Mouse (Mus musculus) adrenal gland, postnatal 10 days (tissue): ENCODE results near the gene Gm28047. TPM values are rescaled to one million over a fixed set of nuclear protein-coding genes. Genes with fewer than 3 reads are reported as not detected.

Experiments used
- DNase-seq: peaks from one replicate; pipeline ENCODE4 v3.0.0; 2021; ENCODE audit warnings: mixed read lengths
- total RNA-seq, 2 experiments: library from RNA; stranded (reverse); gene quantifications; 2 replicates each; pipeline ENCODE4 v1.2.3; 2021

Gene Gm28047
- total RNA-seq, 2 experiments from 2014 or later: 1.5 TPM; not detected in 1

DNA sequence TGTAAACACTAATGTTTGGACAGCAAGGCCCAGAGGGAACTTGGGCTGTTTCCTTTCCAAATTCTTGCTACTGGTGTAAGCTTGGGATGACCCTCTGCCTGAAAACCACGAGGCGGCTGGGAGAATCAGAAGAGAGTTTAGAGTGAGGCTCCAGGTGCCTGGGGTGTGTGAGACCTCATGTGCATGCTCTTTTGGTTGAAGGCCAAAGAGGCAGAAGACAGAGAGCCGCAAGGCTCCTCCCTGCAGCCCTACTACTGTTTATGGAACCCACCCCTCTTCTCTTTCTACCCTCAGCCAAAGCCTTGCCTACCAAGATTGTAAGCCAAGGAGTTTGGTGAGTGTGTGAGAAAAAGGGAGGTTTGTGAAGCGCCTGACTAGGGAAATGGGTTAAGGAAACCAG lies 109.1 kb downstream of the Gm28047 start:
- DNase-seq: no peak

DNA sequence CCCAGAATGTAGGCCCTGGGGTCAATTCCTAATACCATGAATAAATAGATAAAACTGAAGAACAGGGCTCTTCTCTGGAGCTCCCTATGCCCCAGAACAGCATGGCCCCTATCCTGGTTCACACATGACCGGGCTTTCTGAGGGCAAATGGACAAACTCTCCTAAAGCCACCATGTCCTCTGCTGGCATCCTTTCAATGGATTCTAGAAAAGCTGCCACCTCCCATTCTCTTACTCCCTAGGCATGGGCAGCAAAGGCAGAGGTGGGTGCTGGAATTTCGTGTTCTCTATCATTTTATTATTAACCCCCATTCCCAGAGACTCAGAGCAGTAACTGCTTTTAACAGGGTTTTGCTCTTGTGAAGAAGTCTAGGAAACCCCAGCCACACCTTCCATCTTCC lies 109.6 kb downstream of the Gm28047 start:
- no peak for DNase-seq

DNA sequence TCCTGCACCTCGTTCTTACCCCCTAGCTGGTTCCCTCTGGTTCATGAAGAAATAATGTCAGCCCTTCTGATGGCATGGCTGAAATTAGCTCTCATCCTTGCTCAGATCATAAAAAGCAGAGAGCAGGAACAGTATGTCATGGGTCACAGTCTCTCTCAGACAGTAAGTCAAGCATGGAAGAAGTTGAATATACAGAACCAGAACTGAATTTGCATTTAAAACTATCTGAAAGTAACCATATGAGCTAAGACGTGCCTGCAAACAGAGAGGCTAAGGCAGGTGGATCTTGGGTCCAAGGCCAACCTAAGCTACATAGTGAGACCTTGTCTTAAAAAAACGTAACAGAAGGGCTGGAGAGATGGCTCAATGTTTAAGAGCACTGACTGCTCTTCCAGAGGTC lies 111.9 kb downstream of the Gm28047 start:
- no peak for DNase-seq

DNA sequence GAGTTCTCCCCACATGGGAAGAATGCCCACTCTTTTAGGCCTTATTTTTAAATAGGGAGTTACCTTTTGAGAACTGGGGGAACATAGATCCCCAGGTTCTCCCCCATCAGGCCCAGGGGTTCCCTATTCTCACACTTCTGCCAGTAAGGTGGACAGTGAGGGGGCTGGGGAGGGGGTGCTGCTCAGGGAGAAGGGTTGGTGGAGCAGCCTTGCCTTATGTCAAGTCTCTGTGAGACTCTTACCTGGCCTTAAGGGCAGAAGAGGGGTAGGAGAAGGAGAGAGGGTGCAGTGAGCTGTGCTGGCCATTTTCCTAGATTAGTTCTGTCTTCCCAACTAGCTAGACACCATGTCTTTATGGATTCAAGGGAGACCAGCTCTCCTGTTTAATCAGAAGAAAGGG lies 112.4 kb downstream of the Gm28047 start:
- DNase-seq: no peak

DNA sequence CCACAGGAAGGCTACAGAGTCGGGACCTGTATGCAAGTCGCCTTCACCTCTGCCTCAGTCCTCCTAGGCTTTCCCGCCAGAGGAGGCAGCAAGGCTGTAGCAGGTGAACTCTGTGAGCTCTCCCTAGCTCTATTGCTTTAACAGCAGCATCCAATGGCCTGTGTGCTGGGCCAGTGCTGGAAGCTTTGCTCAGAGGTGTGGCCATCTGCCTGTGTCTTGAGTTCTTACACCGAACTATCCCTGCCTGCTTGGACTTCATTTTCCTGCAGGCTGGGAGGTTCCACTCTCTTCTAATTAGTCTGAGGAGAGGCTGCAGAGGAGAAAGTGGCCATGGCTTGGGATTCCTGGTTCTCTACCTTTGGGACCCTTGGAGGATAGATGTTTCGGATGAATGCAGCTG lies 112.9 kb downstream of the Gm28047 start:
- DNase-seq: no peak

DNA sequence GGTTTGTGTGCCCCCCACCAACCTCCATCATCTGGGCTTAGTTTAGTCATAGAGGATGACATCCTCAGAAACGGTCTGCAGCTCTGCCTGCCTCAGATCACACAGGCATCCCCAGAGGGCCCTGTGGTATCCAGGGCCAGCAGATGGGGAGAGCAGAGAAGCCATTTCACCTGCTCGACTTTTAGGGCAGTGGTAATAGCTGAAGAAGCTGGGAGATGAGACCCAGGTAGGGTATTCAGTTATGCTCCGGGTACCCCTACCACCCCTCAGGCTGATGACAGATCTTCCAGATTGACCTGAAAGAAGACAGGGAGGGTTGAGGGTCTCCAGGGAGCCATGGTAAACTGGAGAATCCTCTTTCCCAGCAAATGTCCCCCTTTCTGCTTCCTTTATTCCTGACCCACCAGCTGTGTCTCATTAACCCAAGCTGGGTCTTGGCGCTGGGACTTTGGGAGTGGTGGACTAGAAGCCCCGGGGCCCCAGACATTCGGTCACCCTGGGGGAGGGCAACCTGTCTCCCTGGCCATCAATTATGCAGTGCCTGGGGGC lies 113.5 kb downstream of the Gm28047 start:
- DNase-seq: no peak

DNA sequence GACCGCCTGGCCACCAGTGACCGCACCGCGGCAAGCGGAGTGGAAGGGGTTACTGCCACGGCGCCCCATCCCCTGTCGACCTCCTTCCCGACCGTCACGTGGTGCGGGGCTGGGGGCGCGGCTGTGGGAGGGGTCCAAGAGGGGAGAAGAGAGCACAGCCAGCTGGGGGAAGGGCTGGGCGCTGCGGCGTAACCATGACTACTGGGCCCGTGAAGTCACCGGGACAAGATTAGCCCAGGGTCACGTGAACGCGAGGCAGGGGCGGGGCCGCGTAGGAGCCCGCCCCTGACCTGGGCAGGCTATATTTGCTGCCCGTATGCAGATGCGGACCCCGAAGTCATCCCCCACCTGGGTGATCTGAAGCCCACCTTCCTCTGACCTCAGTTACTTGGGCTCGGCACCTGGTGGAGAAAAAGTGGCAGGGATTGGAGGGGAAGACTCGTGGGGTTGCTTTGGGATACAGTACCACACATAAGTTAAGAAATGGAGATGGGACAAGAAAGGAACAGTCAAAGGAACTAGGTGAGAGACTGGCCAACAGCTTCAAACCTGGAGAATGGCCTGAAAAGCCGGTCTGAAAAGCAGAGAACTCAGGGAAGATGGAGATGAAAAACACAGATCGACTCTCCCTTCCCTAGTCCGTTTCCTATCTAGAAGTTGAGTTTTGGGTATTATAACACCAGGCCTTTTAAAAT lies 114.1 kb downstream of the Gm28047 start:
- DNase-seq: peak; percentile 92

DNA sequence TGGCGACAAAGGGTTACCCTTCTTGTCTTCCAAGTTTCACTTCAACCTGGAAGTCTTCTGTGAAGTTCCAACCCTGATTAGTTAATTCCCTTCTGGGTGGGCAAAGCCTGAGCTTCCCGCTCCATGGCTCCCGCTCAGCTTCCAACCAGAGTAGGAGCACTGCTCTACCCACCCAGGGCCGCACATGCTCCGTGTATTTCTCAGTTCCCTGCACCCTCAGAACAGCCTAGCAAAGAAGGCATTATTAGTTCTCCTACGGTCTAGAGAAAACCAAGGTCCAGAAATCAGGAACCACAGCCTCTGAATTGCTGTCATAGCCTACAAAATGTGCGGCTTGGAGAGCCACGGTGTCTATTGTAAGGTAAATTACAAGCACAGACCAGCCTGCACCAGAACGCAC lies 114.8 kb downstream of the Gm28047 start:
- no peak for DNase-seq

DNA sequence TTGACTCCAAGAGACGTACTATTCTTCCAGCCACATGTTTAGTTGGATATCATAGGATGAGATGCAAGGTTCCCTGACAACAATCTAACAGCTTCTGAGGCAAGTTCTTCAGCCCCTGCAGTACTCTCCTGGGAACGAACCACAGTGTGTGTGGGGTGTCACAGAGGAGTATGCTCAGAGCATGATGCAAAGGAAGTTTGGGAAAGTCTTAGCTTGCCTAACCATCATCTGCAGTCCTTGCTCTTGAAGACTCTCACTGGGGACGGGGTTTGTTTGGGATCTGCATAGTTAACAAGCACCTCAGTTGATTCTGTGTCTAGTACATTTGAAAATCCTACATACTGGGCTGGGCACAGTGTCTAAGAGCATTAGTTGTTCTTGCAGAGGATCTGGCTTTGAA lies 116.5 kb downstream of the Gm28047 start:
- no peak for DNase-seq

DNA sequence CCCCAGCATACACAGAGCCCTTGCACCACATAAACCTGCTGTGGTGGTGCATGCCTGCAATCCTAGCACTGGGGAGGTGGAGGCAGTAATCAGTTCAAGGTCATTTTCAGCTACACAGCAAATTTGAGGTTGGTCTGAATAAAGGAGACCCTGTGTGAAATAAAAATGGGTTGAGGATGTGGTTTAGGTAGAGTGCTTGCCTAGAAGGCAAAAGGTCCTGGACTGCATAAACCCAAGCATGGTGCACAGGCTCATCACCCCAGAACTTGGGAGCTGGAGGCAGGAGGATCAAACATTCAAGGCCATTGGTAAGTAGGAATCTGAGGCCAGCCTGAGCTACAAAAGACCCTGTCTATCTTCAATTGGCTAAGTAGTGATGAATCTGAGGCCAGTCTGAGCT lies 117.3 kb downstream of the Gm28047 start:
- DNase-seq: no peak

DNA sequence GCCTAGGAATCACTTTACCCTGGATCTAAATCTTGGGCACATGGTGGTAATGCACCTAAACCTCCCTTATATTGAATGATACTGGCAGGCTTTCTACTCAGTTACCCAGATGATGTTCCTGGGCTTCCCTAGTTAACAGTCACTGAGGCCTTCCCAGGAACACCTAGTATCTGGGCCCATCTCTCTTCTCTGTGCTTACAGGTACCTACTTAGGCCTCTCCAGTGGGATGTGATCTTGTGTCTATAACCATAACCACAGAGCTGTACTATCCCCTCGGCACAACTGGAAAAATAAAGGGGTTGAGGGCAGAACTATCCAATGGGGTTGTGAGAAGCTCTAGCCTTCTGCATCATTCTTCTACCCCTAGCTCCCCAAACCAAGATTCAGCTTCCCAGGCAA lies 118.0 kb downstream of the Gm28047 start:
- DNase-seq: no peak

DNA sequence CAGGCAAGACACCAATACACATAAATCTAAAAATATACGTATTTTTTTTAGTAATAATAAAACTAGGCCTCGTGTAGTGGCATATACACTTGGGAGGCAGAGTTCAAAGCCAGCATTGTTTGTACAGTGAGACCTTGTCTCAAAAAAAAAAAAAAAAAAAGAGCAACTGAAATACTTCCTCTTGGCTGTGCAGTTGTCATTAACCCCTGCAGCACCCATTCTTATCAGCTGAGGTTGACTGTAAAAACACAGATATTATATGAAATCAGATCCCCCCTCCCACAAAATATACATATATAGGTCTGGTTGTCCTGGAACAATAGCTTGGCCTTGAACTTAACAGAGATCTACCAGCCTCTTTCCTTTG lies 118.4 kb downstream of the Gm28047 start:
- DNase-seq: no peak

DNA sequence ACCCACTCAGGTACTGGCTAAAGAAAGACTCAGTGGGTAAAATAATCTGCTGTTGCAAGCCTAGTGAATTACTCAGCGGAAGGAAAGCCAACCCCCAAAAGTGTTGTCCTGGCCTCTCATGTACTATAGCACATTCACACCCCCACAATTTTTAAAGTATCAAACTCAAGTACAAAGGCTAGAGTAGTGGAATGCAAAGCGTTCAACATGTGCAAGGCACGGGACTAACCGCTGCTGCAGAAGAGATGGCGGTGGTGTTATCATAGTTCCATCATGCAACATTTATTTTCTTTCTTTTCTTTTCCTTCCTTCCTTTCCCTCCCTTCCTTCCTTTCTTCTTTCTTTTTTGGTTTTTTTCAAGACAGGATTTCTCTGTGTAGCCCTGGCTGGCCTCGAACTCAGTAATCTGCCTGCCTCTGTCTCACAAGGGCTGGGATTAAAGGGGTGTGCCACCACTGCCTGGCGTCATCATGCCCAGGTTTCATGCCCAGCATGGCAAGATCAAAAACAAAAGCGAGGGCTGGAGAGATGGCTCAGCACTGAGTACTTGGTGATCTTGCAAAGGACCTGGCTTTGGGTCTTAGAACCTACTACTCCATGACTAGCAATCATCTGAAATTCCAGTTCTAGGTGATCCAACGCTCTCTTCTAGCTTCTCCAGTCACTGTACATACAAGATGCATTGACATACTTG lies 119.0 kb downstream of the Gm28047 start:
- DNase-seq: no peak

DNA sequence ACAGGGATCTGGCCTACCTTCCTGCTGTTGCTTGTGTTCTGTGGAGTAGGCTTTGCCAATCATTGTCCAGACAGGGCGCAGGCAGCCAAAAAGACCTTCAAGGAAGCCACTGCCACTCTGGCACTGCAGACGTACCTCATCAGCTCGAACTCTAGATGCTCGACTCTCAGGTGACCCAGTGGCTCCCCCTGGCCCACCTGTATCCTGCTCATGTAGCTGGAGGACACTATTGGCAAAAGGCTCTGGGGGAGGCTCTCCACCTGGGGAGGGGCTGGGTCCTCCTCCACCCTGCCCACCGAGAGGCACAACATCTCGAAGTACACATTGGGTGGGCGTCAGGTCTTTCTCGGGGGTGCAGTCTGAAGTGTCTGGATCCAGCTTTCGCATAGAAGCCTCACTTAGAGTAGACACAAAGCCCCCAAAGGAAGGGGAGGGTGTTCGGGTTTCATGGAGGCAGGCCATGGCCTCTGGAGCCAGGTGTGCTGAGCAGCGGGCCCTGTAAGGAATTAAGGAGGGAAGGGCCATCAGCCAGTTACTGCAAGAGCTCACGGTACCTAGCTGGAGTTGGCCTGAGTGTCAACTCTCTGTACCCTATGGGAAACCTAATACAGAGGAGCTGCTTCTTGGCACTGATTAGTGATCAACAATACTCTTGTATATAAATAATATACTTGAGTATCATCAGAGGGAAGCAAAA lies 119.6 kb downstream of the Gm28047 start:
- DNase-seq: no peak

DNA sequence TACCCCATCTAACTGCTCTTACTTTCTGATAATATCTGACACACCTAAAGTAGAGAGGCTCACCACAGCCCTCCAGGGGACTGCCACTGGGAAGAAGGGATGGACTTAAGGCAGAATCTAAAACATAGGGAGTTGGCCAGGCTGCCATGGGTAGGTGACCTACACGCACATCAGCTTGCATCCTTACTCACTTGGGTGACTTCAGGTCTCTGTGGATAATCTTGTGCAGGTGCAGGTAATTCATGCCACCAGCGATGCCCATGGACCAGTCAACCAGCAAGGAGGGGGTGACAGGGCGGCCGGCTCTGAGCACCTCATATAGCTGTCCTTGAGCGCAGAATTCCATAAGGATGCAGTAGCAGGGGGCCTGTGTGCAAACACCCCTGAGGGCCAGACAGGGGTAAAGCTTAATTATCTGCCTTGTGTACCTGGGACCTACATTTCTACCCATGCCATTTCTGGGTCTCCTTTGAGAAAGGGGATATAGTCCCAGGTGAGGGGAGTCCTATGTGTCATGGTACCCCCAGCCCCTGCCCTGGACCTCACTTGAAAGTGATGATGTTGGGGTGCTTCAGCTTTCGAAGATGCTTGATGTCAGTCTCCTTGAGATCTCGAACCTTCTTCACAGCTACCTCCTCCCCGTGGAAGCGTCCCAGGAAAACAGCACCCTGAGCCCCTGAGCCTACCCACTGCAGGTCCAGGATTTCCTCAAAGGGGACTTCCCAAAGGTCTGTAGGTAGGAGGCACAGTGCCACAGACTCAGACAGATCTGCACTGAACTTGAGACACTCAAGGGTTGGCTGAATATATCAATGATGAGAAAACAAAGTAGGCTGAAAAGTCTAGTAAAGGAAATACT lies 120.7 kb downstream of the Gm28047 start:
- DNase-seq: no peak

DNA sequence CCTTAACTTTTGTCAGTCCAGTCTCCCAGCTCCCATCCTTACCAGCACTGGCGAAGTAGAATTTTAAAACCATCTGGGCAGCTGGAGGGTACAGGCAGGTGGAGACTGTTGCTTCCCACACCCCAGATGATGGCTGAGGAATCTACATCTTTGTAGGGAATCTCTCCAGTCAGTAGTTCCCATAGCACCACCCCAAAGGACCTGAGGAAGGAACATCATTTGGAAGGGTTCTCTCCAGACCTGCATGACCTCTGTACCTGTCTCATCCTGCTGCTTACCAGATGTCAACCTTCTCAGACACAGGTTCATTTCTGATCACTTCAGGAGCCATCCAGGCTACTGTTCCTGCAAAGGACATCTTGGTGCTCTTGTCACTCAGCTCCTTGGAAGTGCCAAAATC lies 121.4 kb downstream of the Gm28047 start, which contains the start of gene Gm10337:
Gene Gm10337 (plus strand): TSS at position 276 of the 400 bp plus-strand sequence.
- DNase-seq: no peak

DNA sequence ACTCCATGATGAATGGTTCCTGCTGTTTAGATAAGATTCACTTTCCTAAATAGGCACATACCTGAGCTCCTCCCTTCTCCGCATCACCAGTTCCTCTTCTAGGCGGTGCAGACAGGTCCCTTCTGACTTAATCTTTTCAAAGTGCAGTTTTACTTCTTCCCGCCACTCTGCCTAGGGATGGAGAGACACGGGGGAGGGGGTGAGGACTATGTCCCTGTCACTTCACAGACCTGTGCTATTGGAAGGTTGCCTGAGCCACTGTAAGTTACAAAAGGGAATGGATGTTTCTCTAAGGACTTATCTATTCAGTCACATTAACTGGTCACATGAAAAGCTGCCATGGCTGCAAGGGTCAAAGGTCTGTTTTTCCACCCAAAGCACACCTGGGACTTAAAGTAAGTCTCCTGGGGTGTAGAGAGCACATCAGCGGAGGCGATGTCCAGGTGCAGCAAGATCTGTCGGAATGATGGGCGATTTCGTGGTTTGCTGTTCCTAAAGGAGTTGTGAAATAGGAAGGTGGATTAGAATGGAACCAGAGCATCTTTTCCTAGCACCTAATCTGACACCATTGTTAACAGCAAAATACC lies 122.5 kb downstream of the Gm28047 start:
- no peak for DNase-seq

DNA sequence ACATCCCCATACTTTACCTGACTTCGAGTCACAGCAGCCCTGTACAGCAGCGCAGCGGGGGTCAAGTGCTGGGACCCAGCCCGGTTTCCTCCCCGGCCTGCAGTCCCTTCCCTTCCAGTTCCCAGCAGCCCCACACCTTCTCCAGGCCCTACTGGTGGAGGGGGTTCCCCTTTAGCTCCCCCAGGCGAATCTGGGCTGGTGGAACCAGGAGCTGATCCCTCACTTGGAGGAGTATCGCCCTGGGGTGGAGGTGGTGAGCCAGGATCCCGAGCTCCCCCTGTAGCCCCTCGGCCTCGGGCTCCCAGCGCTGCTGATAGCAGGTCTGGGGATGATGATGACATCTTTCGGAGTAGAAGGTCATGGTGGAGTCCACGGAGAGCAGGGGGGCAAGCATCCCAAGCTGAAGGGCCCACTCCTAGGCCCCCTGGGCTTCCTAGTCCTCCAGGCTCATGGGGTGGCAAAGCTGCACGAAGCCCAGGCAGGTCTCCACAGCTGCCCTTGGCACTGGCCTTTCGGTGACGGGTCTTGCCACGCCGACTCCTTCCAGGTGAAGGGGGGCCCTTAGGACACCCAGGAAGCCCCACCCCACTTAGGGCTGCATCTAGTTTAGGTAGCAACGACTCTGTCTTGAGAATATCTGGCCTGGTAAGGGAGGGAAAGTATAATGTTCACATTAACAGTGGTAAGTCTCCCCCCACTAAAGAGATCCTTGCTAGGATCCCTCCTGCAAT lies 123.6 kb downstream of the Gm28047 start:
- DNase-seq: no peak

DNA sequence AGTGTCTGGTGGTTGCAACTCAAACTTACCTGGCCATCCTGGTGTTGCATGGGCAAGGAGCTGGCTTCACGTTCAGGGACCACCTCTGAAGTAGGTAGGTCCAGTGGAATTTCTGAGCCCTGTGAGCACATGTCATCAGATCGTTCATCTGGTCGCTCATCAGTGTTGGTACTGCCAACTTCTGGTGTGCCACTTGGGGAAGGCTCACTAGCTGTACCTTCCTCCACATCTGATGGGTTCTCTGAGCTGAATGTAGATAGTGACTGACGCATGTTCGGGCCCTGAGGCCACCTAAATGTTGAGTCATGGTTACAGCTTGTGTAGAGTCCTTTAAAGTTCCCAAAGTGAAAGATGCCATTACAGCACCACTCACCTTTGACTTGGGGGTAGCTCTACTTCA lies 124.4 kb downstream of the Gm28047 start:
- DNase-seq: no peak

DNA sequence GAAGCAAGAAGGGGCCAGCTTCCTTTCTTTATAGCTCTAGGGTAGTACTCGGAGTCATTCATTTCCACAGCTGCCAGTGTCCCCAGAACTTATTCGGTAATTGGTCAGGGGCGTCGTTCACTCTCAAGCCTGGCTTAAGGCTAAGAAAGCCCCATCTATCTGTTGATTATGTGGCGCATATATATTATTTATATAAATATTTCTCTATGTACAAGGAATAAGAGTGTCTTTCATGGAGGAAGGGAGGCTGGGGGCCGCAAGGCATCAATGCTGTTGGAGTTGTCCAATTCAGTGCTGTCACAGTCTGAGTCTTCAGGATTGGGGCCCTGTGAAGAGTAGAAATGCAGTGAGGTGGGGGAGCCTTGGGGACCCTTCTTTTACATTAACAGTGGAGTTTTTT lies 125.0 kb downstream of the Gm28047 start:
- no peak for DNase-seq

DNA sequence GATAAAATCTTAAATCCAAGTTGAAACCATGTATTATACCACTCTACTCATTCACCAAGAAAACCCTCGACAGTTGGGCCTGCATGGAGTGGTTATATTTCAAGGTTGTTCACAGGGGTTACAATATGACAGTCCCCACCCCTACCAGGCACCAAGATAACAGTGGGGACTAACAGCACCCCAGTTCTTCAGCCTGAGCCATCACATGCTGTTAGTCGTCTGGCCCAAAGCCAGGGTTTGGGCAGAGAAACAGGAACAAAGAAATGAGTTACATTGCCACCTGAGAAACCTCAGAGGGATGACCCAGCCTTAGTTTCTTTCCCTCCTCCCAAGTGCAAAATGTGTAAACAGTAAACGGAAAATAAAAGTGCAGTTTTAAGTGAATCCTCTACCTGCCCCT lies 125.5 kb downstream of the Gm28047 start:
- DNase-seq: no peak
